Mouse (Mus musculus) stomach, postnatal 0 days (tissue): ENCODE data around the gene Olfr1344.

ENCODE experiments used
- CTCF ChIP-seq: IDR thresholded peaks from 2 replicates; pipeline ENCODE4 v1.5.1; 2016; ENCODE audit warnings: antibody characterized with exemption, low read depth, mild to moderate bottlenecking, moderate library complexity
- EP300 ChIP-seq: optimal IDR thresholded peaks from 2 replicates; pipeline ENCODE3; 2016; ENCODE audit warnings: antibody characterized with exemption

- TF ChIP-seq CTCF: no peak
- no peak for TF ChIP-seq EP300
These were observed 2.7 kb downstream of the Olfr1344 start for GRCm38 (mm10) chr7:6441173-6441572.
